Mouse (Mus musculus): ENCODE data around the gene Vezf1. TPM values are rescaled to one million over a fixed set of nuclear protein-coding genes. Genes with fewer than 3 reads are reported as not detected.
A peak's percentile ranks its signal among the peaks of the same experiment; 100 is the strongest.

The Vezf1 gene
- polyA plus RNA-seq, 1 experiment from 2014 or later = 64.7 TPM

GRCm38 (mm10) chr11:88089150-88089549 lies 21.1 kb downstream of the Vezf1 start:
- Histone ChIP-seq H3K27ac (peak overlapping the region; percentile 14), H3K4me1 (replicated peaks) (peaks cover 40% of the 10 kb centered on the region), H3K27me3 (ENCODE audit: insufficient read depth, poor library complexity, severe bottlenecking) (no peaks in the 10 kb centered on the region), H3K9me3 (no peaks in the 10 kb centered on the region), H3K36me3 (peaks cover 18% of the 10 kb centered on the region), H3K4me3 (no peak overlapping the region)
- no peak for DNase-seq (ENCODE audit: low spot score)
- WGBS = 69% methylated on average over 5 of the region's 5 CpGs

GRCm38 (mm10) chr11:88090293-88090692 lies 22.2 kb downstream of the Vezf1 start:
- Histone ChIP-seq H3K9me3 (no peaks in the 10 kb centered on the region), H3K4me1 (replicated peaks) (peaks cover 40% of the 10 kb centered on the region), H3K27me3 (ENCODE audit: insufficient read depth, poor library complexity, severe bottlenecking) (no peaks in the 10 kb centered on the region), H3K27ac (no peak overlapping the region), H3K36me3 (peaks cover 9% of the 10 kb centered on the region), H3K4me3 (no peak overlapping the region)
- DNase-seq (ENCODE audit: low spot score) = no peak
- WGBS = 77% methylated on average over 5 of the region's 5 CpGs

- peaks cover 3% of the 10 kb centered on the region for H3K27me3 ChIP-seq (ENCODE audit: insufficient read depth, poor library complexity, severe bottlenecking)
- peaks cover 32% of the 10 kb centered on the region for H3K4me1 ChIP-seq (replicated peaks)
- H3K9me3 ChIP-seq = no peaks in the 10 kb centered on the region
- 90% methylated on average over 1 of the region's 1 CpGs for WGBS
- no peak overlapping the region for H3K4me3 ChIP-seq
- H3K27ac ChIP-seq = no peak overlapping the region
- DNase-seq (ENCODE audit: low spot score) = no peak
- H3K36me3 ChIP-seq = 0 out of 2 replicates have a peak, but pooled peaks cover 5% of the 10 kb centered on the region
Observed at GRCm38 (mm10) chr11:88091949-88092348, 23.9 kb downstream of the Vezf1 start.

- Histone ChIP-seq H3K36me3 (peaks cover 11% of the 10 kb centered on the region), H3K9me3 (no peaks in the 10 kb centered on the region), H3K4me3 (peak overlapping the region; percentile 97; the same call in 1 of the 2 replicates), H3K27ac (peak overlapping the region; percentile 100), H3K27me3 (ENCODE audit: insufficient read depth, poor library complexity, severe bottlenecking) (peaks cover 13% of the 10 kb centered on the region), H3K4me1 (replicated peaks) (peaks cover 56% of the 10 kb centered on the region)
- no peak for DNase-seq (ENCODE audit: low spot score)
- WGBS = 20% methylated on average over 4 of the region's 4 CpGs
Observed at GRCm38 (mm10) chr11:88097173-88097572, 29.1 kb downstream of the Vezf1 start.

- Histone ChIP-seq H3K4me1 (replicated peaks) (peaks cover 61% of the 10 kb centered on the region), H3K9me3 (no peaks in the 10 kb centered on the region), H3K27me3 (ENCODE audit: insufficient read depth, poor library complexity, severe bottlenecking) (peaks cover 13% of the 10 kb centered on the region), H3K4me3 (peak within 1 kb of the TSS; percentile 97), H3K27ac (peak within 1 kb of the TSS; percentile 100), H3K36me3 (peaks cover 17% of the 10 kb centered on the region)
- DNase-seq (ENCODE audit: low spot score) = no peak
- WGBS = 26% methylated on average over 17 of the region's 17 CpGs
Observed at GRCm38 (mm10) chr11:88098021-88098729, 30.1 kb downstream of the Vezf1 start, which contains the start of gene Cuedc1. Gene Cuedc1, plus strand, starts transcription at chr11:88098058.

GRCm38 (mm10) chr11:88098787-88099598 lies 30.9 kb downstream of the Vezf1 start:
- Histone ChIP-seq H3K27me3 (ENCODE audit: insufficient read depth, poor library complexity, severe bottlenecking) (peaks cover 13% of the 10 kb centered on the region), H3K36me3 (peaks cover 20% of the 10 kb centered on the region), H3K9me3 (no peaks in the 10 kb centered on the region), H3K4me3 (peak overlapping the region; percentile 97), H3K27ac (peak overlapping the region; percentile 100), H3K4me1 (replicated peaks) (peaks cover 67% of the 10 kb centered on the region)
- under 1% methylated on average over 89 of the region's 95 CpGs for WGBS
- peak; percentile 85 for DNase-seq (ENCODE audit: low spot score)

GRCm38 (mm10) chr11:88099599-88100023 lies 31.5 kb downstream of the Vezf1 start:
- peak overlapping the region; percentile 97 for H3K4me3 ChIP-seq
- under 1% methylated on average over 38 of the region's 38 CpGs for WGBS
- peak; percentile 81 for DNase-seq (ENCODE audit: low spot score)
- peaks cover 26% of the 10 kb centered on the region for H3K36me3 ChIP-seq
- peaks cover 73% of the 10 kb centered on the region for H3K4me1 ChIP-seq (replicated peaks)
- peak overlapping the region; percentile 100 for H3K27ac ChIP-seq
- H3K9me3 ChIP-seq = no peaks in the 10 kb centered on the region
- peaks cover 13% of the 10 kb centered on the region for H3K27me3 ChIP-seq (ENCODE audit: insufficient read depth, poor library complexity, severe bottlenecking)

GRCm38 (mm10) chr11:88100170-88100569 lies 32.1 kb downstream of the Vezf1 start:
- peak overlapping the region; percentile 97 for H3K4me3 ChIP-seq
- H3K27ac ChIP-seq = peak overlapping the region; percentile 100
- peaks cover 74% of the 10 kb centered on the region for H3K4me1 ChIP-seq (replicated peaks)
- peaks cover 13% of the 10 kb centered on the region for H3K27me3 ChIP-seq (ENCODE audit: insufficient read depth, poor library complexity, severe bottlenecking)
- H3K36me3 ChIP-seq = peaks cover 27% of the 10 kb centered on the region
- no peaks in the 10 kb centered on the region for H3K9me3 ChIP-seq
- WGBS = 36% methylated on average over 4 of the region's 4 CpGs
- no peak for DNase-seq (ENCODE audit: low spot score)

GRCm38 (mm10) chr11:88103214-88103941 lies 35.3 kb downstream of the Vezf1 start:
- H3K27ac ChIP-seq = no peak overlapping the region
- H3K36me3 ChIP-seq = peaks cover 27% of the 10 kb centered on the region
- peaks cover 82% of the 10 kb centered on the region for H3K4me1 ChIP-seq (replicated peaks)
- no peak for DNase-seq (ENCODE audit: low spot score)
- H3K4me3 ChIP-seq = no peak overlapping the region
- H3K9me3 ChIP-seq = no peaks in the 10 kb centered on the region
- H3K27me3 ChIP-seq (ENCODE audit: insufficient read depth, poor library complexity, severe bottlenecking) = no peaks in the 10 kb centered on the region
- WGBS = 88% methylated on average over 19 of the region's 19 CpGs

- 0 out of 2 replicates have a peak overlapping the region, but pooled peaks have one; percentile 41 for H3K27ac ChIP-seq
- WGBS = 89% methylated on average over 6 of the region's 6 CpGs
- no peaks in the 10 kb centered on the region for H3K9me3 ChIP-seq
- H3K27me3 ChIP-seq (ENCODE audit: insufficient read depth, poor library complexity, severe bottlenecking) = no peaks in the 10 kb centered on the region
- H3K4me3 ChIP-seq = no peak overlapping the region
- H3K4me1 ChIP-seq (replicated peaks) = peaks cover 81% of the 10 kb centered on the region
- DNase-seq (ENCODE audit: low spot score) = no peak
- peaks cover 27% of the 10 kb centered on the region for H3K36me3 ChIP-seq
Observed at GRCm38 (mm10) chr11:88105494-88106291, 37.6 kb downstream of the Vezf1 start.

GRCm38 (mm10) chr11:88106292-88106554 lies 38.1 kb downstream of the Vezf1 start:
- WGBS = 81% methylated on average over 8 of the region's 8 CpGs
- peaks cover 79% of the 10 kb centered on the region for H3K4me1 ChIP-seq (replicated peaks)
- DNase-seq (ENCODE audit: low spot score) = no peak
- H3K4me3 ChIP-seq = no peak overlapping the region
- H3K27ac ChIP-seq = 0 out of 2 replicates have a peak overlapping the region, but pooled peaks have one; percentile 41
- H3K9me3 ChIP-seq = no peaks in the 10 kb centered on the region
- H3K27me3 ChIP-seq (ENCODE audit: insufficient read depth, poor library complexity, severe bottlenecking) = no peaks in the 10 kb centered on the region
- peaks cover 23% of the 10 kb centered on the region for H3K36me3 ChIP-seq

- peaks cover 80% of the 10 kb centered on the region for H3K4me1 ChIP-seq (replicated peaks)
- H3K4me3 ChIP-seq = no peak overlapping the region
- no peak for DNase-seq (ENCODE audit: low spot score)
- H3K36me3 ChIP-seq = peaks cover 14% of the 10 kb centered on the region; the same call in 1 of the 2 replicates
- no peaks in the 10 kb centered on the region for H3K27me3 ChIP-seq (ENCODE audit: insufficient read depth, poor library complexity, severe bottlenecking)
- peak overlapping the region; percentile 40; the same call in 1 of the 2 replicates for H3K27ac ChIP-seq
- WGBS = 87% methylated on average over 4 of the region's 4 CpGs
- no peaks in the 10 kb centered on the region for H3K9me3 ChIP-seq
Observed at GRCm38 (mm10) chr11:88107365-88107764, 39.3 kb downstream of the Vezf1 start.

Data from hindbrain, embryonic 10.5 days (tissue).